Mouse (Mus musculus) activated CD4-positive, CD25-positive, alpha-beta regulatory T cell, adult 4 months (primary cell): ENCODE data around the gene Psg29. TPM values are rescaled to one million over a fixed set of nuclear protein-coding genes. Genes with fewer than 3 reads are reported as not detected.

ENCODE experiments used
- ATAC-seq: one replicate; pipeline ENCODE4 v1.8.0; 2017
- polyA plus RNA-seq, 2 experiments: library from polyadenylated mRNA; unstranded; fragments of 100-300 nt; shearing (Covaris generic); gene quantifications; one replicate each; pipeline ENCODE4 v1.2.1; 2017

Gene Psg29
- polyA plus RNA-seq = under 1 TPM in 1 of 2 experiments, not detected in 1; 0.05 TPM

DNA sequence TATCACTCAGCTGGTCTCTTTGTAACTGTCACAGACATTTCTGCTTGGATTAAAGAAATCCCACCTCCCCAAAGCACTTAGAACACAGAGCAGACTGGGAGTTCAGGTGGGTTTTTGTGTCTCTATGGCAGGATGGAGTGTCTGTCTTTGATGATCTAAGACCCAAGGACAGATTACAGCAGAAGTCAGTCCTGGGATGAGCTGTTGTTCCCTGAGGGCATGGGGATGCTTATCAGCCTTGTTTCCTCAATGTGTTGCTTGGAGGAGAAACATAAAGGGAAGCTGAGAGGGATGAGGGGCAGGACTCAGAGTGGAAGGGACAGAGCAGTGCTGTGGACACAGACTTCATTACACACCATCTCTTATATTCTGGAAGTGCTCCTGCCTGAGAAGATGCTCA, at the start of gene Psg29:
Gene Psg29, plus strand, starts transcription at position 301 of the 400 bp plus-strand sequence.
- no peak for ATAC-seq

- ATAC-seq = peak; percentile 45
These were observed 47.6 kb upstream of the Psg29 start for GRCm38 (mm10) chr7:17155634-17156033.

- peak; percentile 73 for ATAC-seq
These were observed 46.2 kb upstream of the Psg29 start for GRCm38 (mm10) chr7:17156885-17157677.

GRCm38 (mm10) chr7:17159011-17159410, 44.3 kb upstream of the Psg29 start:
- ATAC-seq = no peak

GRCm38 (mm10) chr7:17171827-17172226, 31.4 kb upstream of the Psg29 start:
- no peak for ATAC-seq

GRCm38 (mm10) chr7:17205530-17206184, 2.4 kb downstream of the Psg29 start:
- no peak for ATAC-seq

Other genes starting within 250 kb of the Psg29 start
- gene Pnmal1, start 243.8 kb upstream of the Psg29 start, polyA plus RNA-seq = not detected
- 1 to 10 TPM; 3.6 to 4.2 TPM for gene Gm42372, start 220.4 kb upstream of the Psg29 start, polyA plus RNA-seq
- under 1 TPM in 1 of 2 experiments, not detected in 1; 0.16 TPM for gene Ccdc8, start 210.8 kb upstream of the Psg29 start, polyA plus RNA-seq
- 10 to 100 TPM; 49.6 to 63.3 TPM for gene Ppp5c, start 175.6 kb upstream of the Psg29 start, polyA plus RNA-seq
- under 1 TPM; 0.32 to 0.49 TPM for gene Hif3a, start 141.1 kb upstream of the Psg29 start, polyA plus RNA-seq
- 1 to 10 TPM in 1 of 2 experiments, not detected in 1; 1.1 TPM for gene Psg16, start 129.4 kb upstream of the Psg29 start, polyA plus RNA-seq
- gene Ceacam3, start 53.2 kb upstream of the Psg29 start, polyA plus RNA-seq = not detected